30 mouse cellular contexts compared by ENCODE assay signal in the genomic region with DNA sequence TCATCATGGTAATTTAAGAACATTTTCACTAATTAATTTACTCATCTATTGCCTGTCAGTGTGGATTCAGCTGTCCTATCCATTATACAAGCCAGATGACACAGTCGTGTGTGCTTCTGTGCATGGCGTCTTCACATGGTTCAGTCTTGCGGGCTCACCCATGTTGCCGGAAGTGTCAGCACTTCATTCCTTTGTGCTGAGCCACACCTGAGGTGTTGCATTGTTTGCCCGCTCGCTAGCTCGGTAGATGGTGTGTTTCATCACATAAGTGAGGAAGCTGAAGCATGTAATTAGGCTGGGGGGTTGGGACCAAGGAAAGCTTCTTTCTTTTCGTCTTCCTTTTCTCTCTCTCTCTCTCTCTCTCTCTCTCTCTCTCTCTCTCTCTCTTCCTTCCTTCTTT. TPM values are rescaled to one million over a fixed set of nuclear protein-coding genes. Genes with fewer than 3 reads are reported as not detected.
A peak's percentile ranks its signal among the peaks of the same experiment; 100 is the strongest.
DNase-seq lines count a peak whose midpoint lies in the region; ATAC-seq and TF ChIP-seq lines count a peak whose summit lies in the region.
"Had no signal": no experiment of that assay in that cellular context is flagged by ENCODE, and none has a peak within 500 bp of the region (broad histone marks: within the 10 kb centered on the region; RNA-seq: fewer than 3 reads in every experiment).

No protein-coding gene starts in this region.

- no peak for TF ChIP-seq EP300 in liver, postnatal 0 days (IDR thresholded peaks at IDR 0.05; ENCODE audit: low read depth)

- TF ChIP-seq CTCF in liver, postnatal 0 days (IDR thresholded peaks at IDR 0.05; ENCODE audit: low read depth): no peak
- no peak for TF ChIP-seq CTCF in Patski (IDR thresholded peaks at IDR 0.05)
- no peak for TF ChIP-seq CTCF in bone marrow, adult 2 months (IDR thresholded peaks at IDR 0.05; ENCODE audit: control insufficient read depth, insufficient read depth, low read length)

- 67% methylated on average over 8 of the region's 8 CpGs for WGBS in liver, postnatal 0 days (ENCODE audit: insufficient replicate concordance)
- WGBS in liver, embryonic 12.5 days (ENCODE audit: insufficient replicate concordance): 84% methylated on average over 8 of the region's 8 CpGs
- WGBS in bone marrow, adult 2 months: 52% methylated on average over 8 of the region's 8 CpGs

- POLR2A ChIA-PET in Patski (lab: Charles Lee): no interaction called here

- peaks cover 49% of the 10 kb centered on the region for H3K4me1 ChIP-seq in liver, postnatal 0 days (ENCODE audit: insufficient read depth)
- peaks cover 60% of the 10 kb centered on the region for H3K4me1 ChIP-seq in liver, embryonic 12.5 days
- peaks cover 5% of the 10 kb centered on the region for H3K4me1 ChIP-seq in bone marrow, adult 2 months (ENCODE audit: control insufficient read depth, insufficient read depth, low read length)

- in situ Hi-C loops in Patski (cut with MboI; ENCODE audit: low pct_unique_long_range_greater_than_20kb): no loop called here

- H3K36me3 ChIP-seq in liver, postnatal 0 days (replicated peaks; ENCODE audit: insufficient read depth, low read length): no peaks in the 10 kb centered on the region
- no peaks in the 10 kb centered on the region for H3K36me3 ChIP-seq in liver, embryonic 12.5 days
- H3K36me3 ChIP-seq: embryonic facial prominence, embryonic 12.5 days; forebrain, embryonic 10.5 days; forebrain, embryonic 15.5 days; heart, embryonic 13.5 days; lung, embryonic 15.5 days; midbrain, embryonic 12.5 days; neural tube, embryonic 12.5 days had no signal

- TF ChIP-seq POLR2A in bone marrow, adult 2 months (IDR thresholded peaks at IDR 0.05; ENCODE audit: borderline replicate concordance, control insufficient read depth, low read depth, low read length): no peak

- no peak overlapping the region for H3K9ac ChIP-seq in liver, postnatal 0 days (replicated peaks)
- H3K9ac ChIP-seq in liver, embryonic 12.5 days: no peak overlapping the region
- H3K9ac ChIP-seq: embryonic facial prominence, embryonic 12.5 days; forebrain, embryonic 15.5 days; heart, embryonic 13.5 days; hindbrain, embryonic 14.5 days; lung, embryonic 15.5 days; midbrain, embryonic 12.5 days; neural tube, embryonic 12.5 days had no signal

- H3K27ac ChIP-seq in liver, postnatal 0 days (ENCODE audit: low read depth): peak overlapping the region; percentile 75
- H3K27ac ChIP-seq in liver, embryonic 12.5 days: no peak overlapping the region
- peak overlapping the region; percentile 73; the same call in 1 of the 2 replicates for H3K27ac ChIP-seq in bone marrow, adult 2 months (ENCODE audit: control insufficient read depth, insufficient read depth, low read depth, low read length, poor library complexity)
- H3K27ac ChIP-seq: embryonic facial prominence, embryonic 12.5 days; forebrain, embryonic 10.5 days; forebrain, embryonic 15.5 days; heart, adult 2 months; heart, embryonic 13.5 days; hindbrain, embryonic 14.5 days; lung, embryonic 15.5 days; midbrain, embryonic 12.5 days; neural tube, embryonic 12.5 days had no signal

- H3K9me3 ChIP-seq in liver, postnatal 0 days (ENCODE audit: low read length): no peaks in the 10 kb centered on the region
- H3K9me3 ChIP-seq in liver, embryonic 12.5 days (replicated peaks): no peaks in the 10 kb centered on the region
- H3K9me3 ChIP-seq: embryonic facial prominence, embryonic 12.5 days; forebrain, embryonic 10.5 days; forebrain, embryonic 15.5 days; heart, embryonic 13.5 days; lung, embryonic 15.5 days; megakaryocyte, embryonic 14.5 days; midbrain, embryonic 12.5 days; neural tube, embryonic 12.5 days had no signal

- CTCF ChIA-PET in Patski (lab: Charles Lee): interaction anchor here (0.8 to 1.4 kb wide), 2 partner anchors 9 to 18 kb away, joined by 3 read pairs; no protein-coding TSS in a partner anchor

- no peak for DNase-seq in liver, postnatal 0 days
- no peak for DNase-seq in Patski (ENCODE audit: low read depth, low spot score)
- no peak for DNase-seq in cerebellum, postnatal 25 days
- no peak for DNase-seq in embryo, embryonic 11 days
- DNase-seq: adrenal gland, postnatal 25 days; cerebellum, adult 2 months; cerebellum, postnatal 14 days; gastrocnemius, postnatal 25 days; heart, adult 2 months; heart, postnatal 10 days; kidney, adult 9 months; kidney, postnatal 10 days; layer of hippocampus, adult 9-11 months; thymus, adult 18-20 months; thymus, postnatal 25 days had no signal

- no peak for ATAC-seq in liver, postnatal 0 days
- no peak for ATAC-seq in liver, embryonic 12.5 days
- peak; percentile 69 for ATAC-seq in Patski
- ATAC-seq in megakaryocyte progenitor cell, adult 5-6 weeks (replicated peaks; ENCODE audit: poor library complexity): peak; percentile 25
- ATAC-seq: CD4-positive, CD25-positive, alpha-beta regulatory T cell, adult 4 months; forebrain, embryonic 15.5 days; intestine, postnatal 0 days had no signal

- no peak overlapping the region for H3K4me2 ChIP-seq in liver, postnatal 0 days (ENCODE audit: low read depth, low read length)
- H3K4me2 ChIP-seq in liver, embryonic 12.5 days: no peak overlapping the region
- H3K4me2 ChIP-seq: embryonic facial prominence, embryonic 12.5 days; forebrain, embryonic 15.5 days; heart, embryonic 13.5 days; hindbrain, embryonic 14.5 days; lung, embryonic 15.5 days; midbrain, embryonic 12.5 days; neural tube, embryonic 12.5 days had no signal

- no peak overlapping the region for H3K4me3 ChIP-seq in liver, postnatal 0 days (ENCODE audit: low read depth, low read length)
- no peak overlapping the region for H3K4me3 ChIP-seq in liver, embryonic 12.5 days
- H3K4me3 ChIP-seq in bone marrow, adult 2 months (replicated peaks; ENCODE audit: control insufficient read depth, low read depth, low read length): no peak overlapping the region
- H3K4me3 ChIP-seq: embryonic facial prominence, embryonic 12.5 days; forebrain, embryonic 10.5 days; forebrain, embryonic 15.5 days; heart, adult 2 months; heart, embryonic 13.5 days; lung, embryonic 15.5 days; megakaryocyte, embryonic 14.5 days; midbrain, embryonic 12.5 days; myocyte; neural tube, embryonic 12.5 days had no signal

- H3K27me3 ChIP-seq in liver, postnatal 0 days (ENCODE audit: insufficient read depth, low read length): no peaks in the 10 kb centered on the region
- H3K27me3 ChIP-seq in liver, embryonic 12.5 days (replicated peaks): no peaks in the 10 kb centered on the region
- no peaks in the 10 kb centered on the region for H3K27me3 ChIP-seq in Patski
- H3K27me3 ChIP-seq: embryonic facial prominence, embryonic 12.5 days; forebrain, embryonic 15.5 days; heart, embryonic 13.5 days; lung, embryonic 15.5 days; midbrain, embryonic 12.5 days; neural tube, embryonic 12.5 days had no signal

RNA-seq across cellular contexts. Expression of gene Trp53inp1, which starts 29.1 kb away (rescaled TPM):
- 4.4 and 6.9 TPM in 2 replicates for polyA plus RNA-seq in liver, postnatal 0 days (2015; fragmentation: Nextera tagmentation; extraction: Ambion mirVana)
- polyA plus RNA-seq in liver, embryonic 12.5 days (2016; fragmentation: Nextera tagmentation; extraction: Ambion mirVana): 1.6 and 2.7 TPM in 2 replicates
- 13.0 TPM for polyA plus RNA-seq in Patski (2021)
- polyA plus RNA-seq in bone marrow, adult 2 months (2011; ENCODE audit: insufficient read depth, insufficient read length, low replicate concordance, missing spikeins): 8.2 and 24.3 TPM in 2 replicates
- total RNA-seq in megakaryocyte progenitor cell, adult 5-6 weeks (2015): 5.6 and 8.2 TPM in 2 replicates
- total RNA-seq in megakaryocyte progenitor cell, adult 5-6 weeks (2017): 5.1 and 6.5 TPM in 2 replicates

Comparison
In these comparisons a context has a peak if more than half of its experiments do, and no peak if none do; other contexts are left out.
1. ATAC-seq: peak in Patski (single experiment) and megakaryocyte progenitor cell, adult 5-6 weeks (single experiment); none in liver, postnatal 0 days (single experiment) and liver, embryonic 12.5 days (single experiment).